Mouse (Mus musculus) olfactory bulb, adult 2 months (tissue): ENCODE measurements around the gene Fam180a. TPM values are rescaled to one million over a fixed set of nuclear protein-coding genes. Genes with fewer than 3 reads are reported as not detected.
A peak's percentile ranks its signal among the peaks of the same experiment; 100 is the strongest.

Experiments
- H3K27ac ChIP-seq: fragments of 200-500 bp; 2 replicates; pipeline ENCODE4 v1.5.1; 2012; ENCODE audit warnings: low read depth, low read length; ENCODE audit not compliant: insufficient read depth
- H3K4me1 ChIP-seq: fragments of 200-500 bp; 2 replicates; pipeline ENCODE4 v1.6.1; 2012; ENCODE audit warnings: low read length; ENCODE audit not compliant: control insufficient read depth, insufficient read depth
- H3K4me3 ChIP-seq: fragments of 200-500 bp; 2 replicates; pipeline ENCODE4 v1.5.1; 2012; ENCODE audit warnings: mild to moderate bottlenecking, low read depth, low read length, moderate library complexity; ENCODE audit not compliant: insufficient read depth
- CTCF ChIP-seq: fragments of 200-500 bp; IDR thresholded peaks from 2 replicates; pipeline ENCODE4 v1.5.1; 2012; ENCODE audit warnings: low read depth, mild to moderate bottlenecking, low read length, moderate library complexity; ENCODE audit not compliant: insufficient read depth
- POLR2A ChIP-seq: fragments of 200-500 bp; IDR thresholded peaks from 2 replicates; pipeline ENCODE4 v1.6.1; 2012; ENCODE audit warnings: mild to moderate bottlenecking, low read depth, low read length, moderate library complexity; ENCODE audit not compliant: insufficient read depth
- WGBS: fragments of 180-500 bp; shearing (Covaris S2); methylation state at CpG from one replicate; pipeline ENCODE4 v1.1.7; 2018; 5-methylcytosine and 5-hydroxymethylcytosine counted together
- polyA plus RNA-seq: library from polyadenylated mRNA; stranded (reverse); fragments of >200 nt; gene quantifications from 2 replicates; pipeline ENCODE4 v1.2.4, GENCODE M21; 2012; ENCODE audit warnings: low replicate concordance; ENCODE audit not compliant: missing spikeins, insufficient read depth, insufficient read length

The Fam180a gene
- polyA plus RNA-seq, 1 experiment, result not detected

DNA sequence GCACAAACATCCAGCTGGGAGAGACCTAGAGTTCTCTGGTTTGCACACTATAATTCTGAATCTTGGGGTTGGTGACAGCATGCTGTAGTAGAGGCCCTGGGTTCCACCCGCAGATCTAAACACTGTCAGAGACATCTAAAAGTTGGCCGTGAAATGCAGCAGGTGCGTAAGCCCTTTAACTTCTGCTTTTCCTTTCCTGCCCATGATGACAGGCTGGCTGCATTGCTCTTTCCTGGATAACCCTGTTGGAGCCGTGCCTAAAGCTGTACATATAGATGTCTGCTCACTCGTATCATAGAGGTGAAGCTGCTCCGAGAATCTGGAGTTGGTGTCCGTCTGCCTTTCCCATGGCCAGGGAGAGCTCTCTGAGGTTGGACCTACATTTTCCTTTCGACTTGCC lies 26.9 kb upstream of the Fam180a start:
- no peak for TF ChIP-seq CTCF
- TF ChIP-seq POLR2A, result no peak
- no peak overlapping the region for H3K27ac ChIP-seq
- H3K4me3 ChIP-seq, result no peak overlapping the region
- peaks cover 12% of the 10 kb centered on the region; the same call in 1 of the 2 replicates for H3K4me1 ChIP-seq
- WGBS, result 77% methylated on average over 8 of the region's 8 CpGs

DNA sequence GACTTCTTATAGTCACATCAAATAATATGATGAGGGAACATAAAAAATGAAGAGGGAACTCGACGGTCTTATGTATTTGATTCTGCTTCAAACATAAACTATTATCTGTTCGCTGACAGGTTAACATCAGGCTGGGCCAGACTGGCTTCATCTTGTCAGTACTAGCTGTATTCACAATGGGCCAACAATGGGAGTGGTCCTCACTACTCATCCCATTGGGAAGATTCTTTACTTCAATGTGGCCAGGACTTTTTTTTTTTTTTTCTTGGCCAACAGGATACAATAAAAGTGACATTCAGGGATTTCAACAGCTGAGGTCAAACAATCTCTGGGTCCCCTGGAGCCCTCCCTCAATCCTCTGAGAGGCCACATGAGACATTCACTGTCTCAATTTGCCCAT lies 25.9 kb upstream of the Fam180a start:
- Histone ChIP-seq H3K4me1 (peaks cover 12% of the 10 kb centered on the region; the same call in 1 of the 2 replicates), H3K4me3 (no peak overlapping the region), H3K27ac (no peak overlapping the region)
- 99% methylated on average over 3 of the region's 3 CpGs for WGBS
- TF ChIP-seq CTCF (no peak), POLR2A (no peak)

GRCm38 (mm10) chr6:35349784-35350183 lies 23.8 kb upstream of the Fam180a start:
- no peak for TF ChIP-seq CTCF
- no peak for TF ChIP-seq POLR2A
- Histone ChIP-seq H3K4me1 (peaks cover 12% of the 10 kb centered on the region; the same call in 1 of the 2 replicates), H3K27ac (no peak overlapping the region), H3K4me3 (no peak overlapping the region)
- WGBS, result 39% methylated on average over 7 of the region's 7 CpGs

DNA sequence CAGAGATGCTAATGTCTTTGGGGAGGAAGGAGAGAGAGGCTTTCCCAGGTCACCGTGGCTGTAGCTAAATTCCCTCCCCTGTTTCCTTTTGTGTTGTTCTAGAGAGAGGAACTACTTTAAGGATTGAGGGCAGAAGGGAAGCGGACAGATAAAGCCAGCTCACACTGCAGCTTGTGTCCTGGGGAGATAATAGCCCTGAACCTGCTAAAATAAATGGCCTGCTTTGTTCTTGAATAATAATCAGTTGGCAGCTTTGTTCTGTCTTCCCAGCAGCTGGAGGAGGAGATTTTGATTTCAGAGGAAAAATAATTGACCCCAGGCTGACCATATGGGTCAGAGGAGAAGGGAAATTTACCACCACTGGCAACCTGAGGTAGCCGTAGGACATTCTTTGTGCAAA lies 12.7 kb upstream of the Fam180a start:
- TF ChIP-seq CTCF (no peak), POLR2A (no peak)
- no peak overlapping the region for H3K4me3 ChIP-seq
- no peaks in the 10 kb centered on the region for H3K4me1 ChIP-seq
- 0 out of 2 replicates have a peak overlapping the region, but pooled peaks have one; percentile 29 for H3K27ac ChIP-seq
- 38% methylated on average over 3 of the region's 3 CpGs for WGBS

DNA sequence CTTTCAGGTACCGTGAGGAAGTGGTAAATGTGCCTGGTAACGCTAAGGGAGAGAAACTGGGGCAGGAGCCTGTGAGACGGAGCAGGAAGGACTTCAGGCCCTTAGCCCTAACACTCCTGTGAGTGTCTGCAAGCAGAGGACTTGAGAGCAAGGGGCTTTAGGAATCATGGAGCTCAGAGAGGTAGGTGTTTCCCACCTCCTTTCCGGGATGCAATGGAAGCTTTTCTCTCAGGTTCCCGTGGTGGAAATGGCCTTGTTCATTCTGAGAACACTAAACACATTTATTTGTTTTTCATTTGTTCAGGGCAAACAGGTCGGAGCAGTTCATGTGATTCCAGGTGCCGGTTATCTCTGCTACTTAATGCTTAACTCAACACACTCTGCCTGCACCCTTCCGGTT lies 11.9 kb upstream of the Fam180a start:
- TF ChIP-seq CTCF (no peak), POLR2A (no peak)
- Histone ChIP-seq H3K4me1 (no peaks in the 10 kb centered on the region), H3K4me3 (no peak overlapping the region), H3K27ac (no peak overlapping the region)
- WGBS, result 83% methylated on average over 8 of the region's 8 CpGs

- no peak overlapping the region for H3K27ac ChIP-seq
Measured at GRCm38 (mm10) chr6:35335452-35335851, 9.5 kb upstream of the Fam180a start.

DNA sequence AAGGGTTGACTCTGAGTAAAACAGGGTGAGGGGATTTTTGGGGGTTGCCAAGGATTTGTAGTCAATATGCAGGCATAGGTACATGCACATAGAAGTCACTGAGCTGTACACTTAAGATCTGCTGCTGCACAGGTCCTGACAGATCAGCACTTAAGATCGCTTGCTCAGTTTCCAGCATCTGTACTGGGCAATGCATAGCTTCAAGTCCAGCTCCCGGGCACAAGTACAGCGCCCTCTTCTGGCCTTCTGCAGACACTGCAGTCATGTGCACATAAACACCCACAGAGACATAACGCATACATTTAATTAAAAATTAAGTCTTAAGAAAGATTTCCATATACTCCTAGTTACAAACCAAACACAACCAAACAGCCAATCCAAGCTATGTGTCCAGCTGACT lies 8.3 kb upstream of the Fam180a start:
- 78% methylated on average over 4 of the region's 4 CpGs for WGBS
- Histone ChIP-seq H3K4me3 (no peak overlapping the region), H3K4me1 (no peaks in the 10 kb centered on the region), H3K27ac (no peak overlapping the region)
- TF ChIP-seq CTCF, result 0 out of 2 replicates have a peak, but pooled peaks have one; percentile 16
- no peak for TF ChIP-seq POLR2A

More at GRCm38 (mm10) chr6:35335452-35335851, 9.5 kb upstream of the Fam180a start:
- no peak for TF ChIP-seq POLR2A
- TF ChIP-seq CTCF, result no peak
- Histone ChIP-seq H3K4me1 (no peaks in the 10 kb centered on the region), H3K4me3 (no peak overlapping the region)
- 88% methylated on average over 5 of the region's 5 CpGs for WGBS

DNA sequence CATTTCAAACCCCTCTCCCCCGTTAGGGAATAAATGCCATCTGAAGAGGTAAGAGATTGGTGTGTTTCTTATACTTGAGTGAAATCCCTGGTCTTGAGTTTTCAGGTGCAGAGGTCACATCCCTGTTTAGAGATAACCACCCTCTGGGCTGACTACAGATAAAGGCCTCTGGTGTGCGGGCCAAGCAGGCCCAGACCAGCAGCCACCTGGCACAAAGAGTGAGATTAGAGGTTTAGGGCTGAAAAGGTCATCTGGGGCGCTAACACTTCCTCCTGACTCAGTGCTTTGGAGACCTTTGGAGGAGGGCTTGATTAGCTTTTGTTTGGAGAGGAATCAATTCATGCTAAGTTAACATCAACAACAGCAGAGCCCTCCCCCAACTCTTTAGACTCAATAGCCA lies 7.7 kb upstream of the Fam180a start:
- WGBS, result 77% methylated on average over 3 of the region's 3 CpGs
- TF ChIP-seq CTCF (no peak), POLR2A (no peak)
- H3K4me1 ChIP-seq, result no peaks in the 10 kb centered on the region
- H3K4me3 ChIP-seq, result no peak overlapping the region
- H3K27ac ChIP-seq, result no peak overlapping the region

DNA sequence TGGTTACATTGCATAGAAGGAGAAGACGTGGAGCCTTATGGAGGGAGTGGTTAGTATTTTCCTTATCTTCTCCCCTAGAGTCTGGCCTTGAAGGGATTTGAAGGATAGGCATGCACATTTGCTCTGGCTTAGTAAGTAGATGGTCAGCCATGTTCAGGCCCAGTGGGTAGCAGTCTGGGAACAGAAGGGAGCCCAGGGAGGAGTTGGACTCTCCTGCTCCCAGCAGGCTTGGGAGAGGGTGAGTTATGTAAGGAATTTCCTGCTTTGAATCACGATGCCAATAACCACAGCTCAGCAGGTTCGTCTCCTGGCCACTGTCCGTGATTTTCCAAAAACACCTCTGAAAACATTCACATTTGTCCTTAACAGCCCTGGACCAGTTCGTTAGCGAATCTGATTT lies 4.9 kb upstream of the Fam180a start:
- no peak overlapping the region for H3K4me3 ChIP-seq
- 74% methylated on average over 6 of the region's 6 CpGs for WGBS
- TF ChIP-seq CTCF (no peak), POLR2A (no peak)
- H3K4me1 ChIP-seq, result peaks cover 6% of the 10 kb centered on the region
- no peak overlapping the region for H3K27ac ChIP-seq

- Histone ChIP-seq H3K4me1 (peaks cover 8% of the 10 kb centered on the region), H3K4me3 (no peak overlapping the region), H3K27ac (no peak overlapping the region)
- no peak for TF ChIP-seq POLR2A
- no peak for TF ChIP-seq CTCF
- WGBS, result 98% methylated on average over 12 of the region's 12 CpGs
Measured at GRCm38 (mm10) chr6:35329956-35330355, 4.0 kb upstream of the Fam180a start.
